Mouse (Mus musculus) ovary, adult 10 weeks (tissue): Measurements from ENCODE around the gene Alx3. TPM values are rescaled to one million over a fixed set of nuclear protein-coding genes. Genes with fewer than 3 reads are reported as not detected.

ENCODE experiments used
- polyA plus RNA-seq: library from polyadenylated mRNA; stranded (reverse); fragments of 350-450 nt; fragmentation: Illumina TruSeq; extraction: RNeasy Lipid Tissue Mini Kit (QIAGEN cat#74804); gene quantifications from one replicate; pipeline ENCODE4 v1.2.3, GENCODE M21; 2014

Gene Alx3
- not detected for polyA plus RNA-seq

GRCm38 (mm10) chr3:107594662-107595263 lies at the start of gene Alx3:
Alx3 (plus strand) TSS chr3:107595031.

GRCm38 (mm10) chr3:107554842-107555241 lies 40.0 kb upstream of the Alx3 start, which contains the start of gene Ubl4b:
Ubl4b (minus strand) TSS chr3:107555073.

GRCm38 (mm10) chr3:107630682-107631522 lies 36.1 kb downstream of the Alx3 start, which contains the start of gene Gm10961:
Gm10961 (plus strand) TSS chr3:107631322.

GRCm38 (mm10) chr3:107631523-107631958 lies 36.7 kb downstream of the Alx3 start, which contains the start of gene Strip1:
Strip1 (minus strand) TSS chr3:107631694.

Other genes with a start within 250 kb of the Alx3 start
- not detected for gene Kcnc4, start 135.5 kb upstream of the Alx3 start, polyA plus RNA-seq
- 1.1 TPM for gene Slc6a17, start 77.0 kb upstream of the Alx3 start, polyA plus RNA-seq
- not detected for gene Ubl4b, start 40.0 kb upstream of the Alx3 start, polyA plus RNA-seq
- not detected for gene Gm10961, start 36.3 kb downstream of the Alx3 start, polyA plus RNA-seq
- 5.2 TPM for gene Strip1, start 36.7 kb downstream of the Alx3 start, polyA plus RNA-seq
- gene Ahcyl1, start 101.5 kb downstream of the Alx3 start, polyA plus RNA-seq = 303 TPM
- gene Csf1, start 165.4 kb downstream of the Alx3 start, polyA plus RNA-seq = 10.7 TPM